Mouse (Mus musculus) heart, adult 2 months (tissue): ENCODE data around the gene Gm10337. TPM values are rescaled to one million over a fixed set of nuclear protein-coding genes. Genes with fewer than 3 reads are reported as not detected.

Source experiments
- DNase-seq, 2 experiments: peaks; one replicate each; pipeline ENCODE4 v3.0.0; 2021
- H3K27ac ChIP-seq: fragments of 200-600 bp; 2 replicates; pipeline ENCODE4 v1.8.1; 2022
- H3K27me3 ChIP-seq: fragments of 200-500 bp; 2 replicates; pipeline ENCODE4 v1.6.1; 2012; ENCODE audit warnings: mild to moderate bottlenecking, low read length, inconsistent platforms, mixed read lengths; ENCODE audit not compliant: control insufficient read depth, insufficient read depth
- H3K36me3 ChIP-seq: fragments of 200-500 bp; 2 replicates; pipeline ENCODE4 v1.6.1; 2012; ENCODE audit warnings: low read length, inconsistent platforms; ENCODE audit not compliant: control insufficient read depth, insufficient read depth
- H3K4me1 ChIP-seq: fragments of 200-500 bp; 2 replicates; pipeline ENCODE4 v1.6.1; 2011; ENCODE audit warnings: low read length; ENCODE audit not compliant: control insufficient read depth, insufficient read depth
- H3K4me3 ChIP-seq: fragments of 200-600 bp; 2 replicates; pipeline ENCODE4 v1.8.1; 2022
- H3K79me2 ChIP-seq: fragments of 200-500 bp; replicated peaks from 2 replicates; pipeline ENCODE4 v1.6.1; 2012; ENCODE audit warnings: mild to moderate bottlenecking, inconsistent platforms, low read length, moderate library complexity, mixed read lengths; ENCODE audit not compliant: control insufficient read depth, insufficient read depth
- H3K9ac ChIP-seq: fragments of 200-500 bp; 2 replicates; pipeline ENCODE4 v1.6.1; 2012; ENCODE audit warnings: low read depth, mild to moderate bottlenecking, control low read depth, inconsistent platforms, low read length, mixed read lengths
- CTCF ChIP-seq: fragments of 200-600 bp; IDR thresholded peaks from 2 replicates; pipeline ENCODE4 v1.8.1; 2022; ENCODE audit warnings: antibody characterized with exemption, mild to moderate bottlenecking, moderate library complexity
- EP300 ChIP-seq: fragments of 200-500 bp; IDR thresholded peaks from 2 replicates; pipeline ENCODE4 v1.6.1; 2011; ENCODE audit warnings: low read depth, low read length, control low read depth; ENCODE audit not compliant: insufficient read depth
- POLR2A ChIP-seq: fragments of 200-500 bp; IDR thresholded peaks from 2 replicates; pipeline ENCODE4 v1.6.1; 2011; ENCODE audit warnings: mild to moderate bottlenecking, low read depth, low read length, control low read depth; ENCODE audit not compliant: insufficient read depth
- WGBS: fragments of 180-500 bp; shearing (Covaris S2); methylation state at CpG from one replicate; pipeline ENCODE4 v1.1.7; 2018; 5-methylcytosine and 5-hydroxymethylcytosine counted together
- intact Hi-C: fragments of 180-260 bp; cut with DNase I; formaldehyde crosslinking; loops from one replicate; pipeline ENCODE4 v1.15.1; 2025
- polyA plus RNA-seq: library from polyadenylated mRNA; depleted of rRNA; stranded (reverse); fragments of >200 nt; gene quantifications from 2 replicates; pipeline ENCODE4 v1.2.3, GENCODE M21; 2012
- total RNA-seq, 2 experiments: library from RNA; stranded (reverse); gene quantifications; 2 replicates each; pipeline ENCODE4 v1.2.3; 2021

Gene Gm10337
- total and polyA plus RNA-seq, 3 experiments, result not detected

DNA sequence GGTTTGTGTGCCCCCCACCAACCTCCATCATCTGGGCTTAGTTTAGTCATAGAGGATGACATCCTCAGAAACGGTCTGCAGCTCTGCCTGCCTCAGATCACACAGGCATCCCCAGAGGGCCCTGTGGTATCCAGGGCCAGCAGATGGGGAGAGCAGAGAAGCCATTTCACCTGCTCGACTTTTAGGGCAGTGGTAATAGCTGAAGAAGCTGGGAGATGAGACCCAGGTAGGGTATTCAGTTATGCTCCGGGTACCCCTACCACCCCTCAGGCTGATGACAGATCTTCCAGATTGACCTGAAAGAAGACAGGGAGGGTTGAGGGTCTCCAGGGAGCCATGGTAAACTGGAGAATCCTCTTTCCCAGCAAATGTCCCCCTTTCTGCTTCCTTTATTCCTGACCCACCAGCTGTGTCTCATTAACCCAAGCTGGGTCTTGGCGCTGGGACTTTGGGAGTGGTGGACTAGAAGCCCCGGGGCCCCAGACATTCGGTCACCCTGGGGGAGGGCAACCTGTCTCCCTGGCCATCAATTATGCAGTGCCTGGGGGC, 7.8 kb downstream of the Gm10337 start:
- no peaks in the 10 kb centered on the region for H3K36me3 ChIP-seq
- TF ChIP-seq EP300 (no peak), CTCF (no peak), POLR2A (no peak)
- H3K79me2 ChIP-seq, result no peaks in the 10 kb centered on the region
- H3K4me3 ChIP-seq, result no peak overlapping the region; the same call in 1 of the 2 replicates
- WGBS, result 29% methylated on average over 6 of the region's 6 CpGs
- intact Hi-C loops, result no loop called here
- H3K9ac ChIP-seq, result no peak overlapping the region
- no peaks in the 10 kb centered on the region for H3K27me3 ChIP-seq
- DNase-seq, result no peak
- H3K4me1 ChIP-seq, result peaks cover 2% of the 10 kb centered on the region; the same call in 1 of the 2 replicates
- H3K27ac ChIP-seq, result peak overlapping the region; percentile 18; the same call in 1 of the 2 replicates

DNA sequence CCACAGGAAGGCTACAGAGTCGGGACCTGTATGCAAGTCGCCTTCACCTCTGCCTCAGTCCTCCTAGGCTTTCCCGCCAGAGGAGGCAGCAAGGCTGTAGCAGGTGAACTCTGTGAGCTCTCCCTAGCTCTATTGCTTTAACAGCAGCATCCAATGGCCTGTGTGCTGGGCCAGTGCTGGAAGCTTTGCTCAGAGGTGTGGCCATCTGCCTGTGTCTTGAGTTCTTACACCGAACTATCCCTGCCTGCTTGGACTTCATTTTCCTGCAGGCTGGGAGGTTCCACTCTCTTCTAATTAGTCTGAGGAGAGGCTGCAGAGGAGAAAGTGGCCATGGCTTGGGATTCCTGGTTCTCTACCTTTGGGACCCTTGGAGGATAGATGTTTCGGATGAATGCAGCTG, 8.5 kb downstream of the Gm10337 start:
- H3K9ac ChIP-seq, result no peak overlapping the region
- no peak for DNase-seq
- 68% methylated on average over 5 of the region's 5 CpGs for WGBS
- no peaks in the 10 kb centered on the region for H3K79me2 ChIP-seq
- H3K4me1 ChIP-seq, result peaks cover 2% of the 10 kb centered on the region; the same call in 1 of the 2 replicates
- H3K27ac ChIP-seq, result no peak overlapping the region
- no peaks in the 10 kb centered on the region for H3K36me3 ChIP-seq
- no peaks in the 10 kb centered on the region for H3K27me3 ChIP-seq
- no peak overlapping the region for H3K4me3 ChIP-seq
- TF ChIP-seq POLR2A (no peak), EP300 (no peak)
- intact Hi-C loops, result no loop called here

DNA sequence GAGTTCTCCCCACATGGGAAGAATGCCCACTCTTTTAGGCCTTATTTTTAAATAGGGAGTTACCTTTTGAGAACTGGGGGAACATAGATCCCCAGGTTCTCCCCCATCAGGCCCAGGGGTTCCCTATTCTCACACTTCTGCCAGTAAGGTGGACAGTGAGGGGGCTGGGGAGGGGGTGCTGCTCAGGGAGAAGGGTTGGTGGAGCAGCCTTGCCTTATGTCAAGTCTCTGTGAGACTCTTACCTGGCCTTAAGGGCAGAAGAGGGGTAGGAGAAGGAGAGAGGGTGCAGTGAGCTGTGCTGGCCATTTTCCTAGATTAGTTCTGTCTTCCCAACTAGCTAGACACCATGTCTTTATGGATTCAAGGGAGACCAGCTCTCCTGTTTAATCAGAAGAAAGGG, 8.9 kb downstream of the Gm10337 start:
- Histone ChIP-seq H3K4me3 (no peak overlapping the region), H3K79me2 (no peaks in the 10 kb centered on the region), H3K27ac (no peak overlapping the region), H3K36me3 (no peaks in the 10 kb centered on the region), H3K9ac (no peak overlapping the region), H3K27me3 (no peaks in the 10 kb centered on the region), H3K4me1 (peaks cover 2% of the 10 kb centered on the region; the same call in 1 of the 2 replicates)
- intact Hi-C loops, result no loop called here
- TF ChIP-seq POLR2A (no peak), EP300 (no peak), CTCF (no peak)
- DNase-seq, result no peak

DNA sequence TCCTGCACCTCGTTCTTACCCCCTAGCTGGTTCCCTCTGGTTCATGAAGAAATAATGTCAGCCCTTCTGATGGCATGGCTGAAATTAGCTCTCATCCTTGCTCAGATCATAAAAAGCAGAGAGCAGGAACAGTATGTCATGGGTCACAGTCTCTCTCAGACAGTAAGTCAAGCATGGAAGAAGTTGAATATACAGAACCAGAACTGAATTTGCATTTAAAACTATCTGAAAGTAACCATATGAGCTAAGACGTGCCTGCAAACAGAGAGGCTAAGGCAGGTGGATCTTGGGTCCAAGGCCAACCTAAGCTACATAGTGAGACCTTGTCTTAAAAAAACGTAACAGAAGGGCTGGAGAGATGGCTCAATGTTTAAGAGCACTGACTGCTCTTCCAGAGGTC, 9.5 kb downstream of the Gm10337 start:
- 87% methylated on average over 3 of the region's 3 CpGs for WGBS
- Histone ChIP-seq H3K27me3 (no peaks in the 10 kb centered on the region), H3K79me2 (no peaks in the 10 kb centered on the region), H3K4me3 (no peak overlapping the region), H3K27ac (no peak overlapping the region), H3K4me1 (peaks cover 2% of the 10 kb centered on the region; the same call in 1 of the 2 replicates), H3K36me3 (no peaks in the 10 kb centered on the region), H3K9ac (no peak overlapping the region)
- no peak for DNase-seq
- intact Hi-C loops, result no loop called here
- TF ChIP-seq EP300 (no peak), POLR2A (no peak), CTCF (no peak)

DNA sequence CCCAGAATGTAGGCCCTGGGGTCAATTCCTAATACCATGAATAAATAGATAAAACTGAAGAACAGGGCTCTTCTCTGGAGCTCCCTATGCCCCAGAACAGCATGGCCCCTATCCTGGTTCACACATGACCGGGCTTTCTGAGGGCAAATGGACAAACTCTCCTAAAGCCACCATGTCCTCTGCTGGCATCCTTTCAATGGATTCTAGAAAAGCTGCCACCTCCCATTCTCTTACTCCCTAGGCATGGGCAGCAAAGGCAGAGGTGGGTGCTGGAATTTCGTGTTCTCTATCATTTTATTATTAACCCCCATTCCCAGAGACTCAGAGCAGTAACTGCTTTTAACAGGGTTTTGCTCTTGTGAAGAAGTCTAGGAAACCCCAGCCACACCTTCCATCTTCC, 11.7 kb downstream of the Gm10337 start:
- H3K4me3 ChIP-seq, result no peak overlapping the region
- no peaks in the 10 kb centered on the region for H3K79me2 ChIP-seq
- 91% methylated on average over 2 of the region's 2 CpGs for WGBS
- no peaks in the 10 kb centered on the region for H3K36me3 ChIP-seq
- H3K4me1 ChIP-seq, result peaks cover 2% of the 10 kb centered on the region; the same call in 1 of the 2 replicates
- TF ChIP-seq CTCF (no peak), POLR2A (no peak), EP300 (no peak)
- H3K9ac ChIP-seq, result no peak overlapping the region
- H3K27me3 ChIP-seq, result no peaks in the 10 kb centered on the region
- no peak for DNase-seq
- intact Hi-C loops, result loop anchor here (5.0 kb wide), 1 partner anchor 108 kb away; the partner anchor contains the start of gene Sp1
- H3K27ac ChIP-seq, result no peak overlapping the region

DNA sequence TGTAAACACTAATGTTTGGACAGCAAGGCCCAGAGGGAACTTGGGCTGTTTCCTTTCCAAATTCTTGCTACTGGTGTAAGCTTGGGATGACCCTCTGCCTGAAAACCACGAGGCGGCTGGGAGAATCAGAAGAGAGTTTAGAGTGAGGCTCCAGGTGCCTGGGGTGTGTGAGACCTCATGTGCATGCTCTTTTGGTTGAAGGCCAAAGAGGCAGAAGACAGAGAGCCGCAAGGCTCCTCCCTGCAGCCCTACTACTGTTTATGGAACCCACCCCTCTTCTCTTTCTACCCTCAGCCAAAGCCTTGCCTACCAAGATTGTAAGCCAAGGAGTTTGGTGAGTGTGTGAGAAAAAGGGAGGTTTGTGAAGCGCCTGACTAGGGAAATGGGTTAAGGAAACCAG, 12.3 kb downstream of the Gm10337 start:
- no peaks in the 10 kb centered on the region for H3K79me2 ChIP-seq
- no peak overlapping the region for H3K4me3 ChIP-seq
- 52% methylated on average over 4 of the region's 4 CpGs for WGBS
- H3K36me3 ChIP-seq, result no peaks in the 10 kb centered on the region
- peaks cover 2% of the 10 kb centered on the region; the same call in 1 of the 2 replicates for H3K4me1 ChIP-seq
- intact Hi-C loops, result loop anchor here (5.0 kb wide), 1 partner anchor 108 kb away; the partner anchor contains the start of gene Sp1
- TF ChIP-seq POLR2A, result no peak
- TF ChIP-seq CTCF, result no peak
- TF ChIP-seq EP300, result no peak
- DNase-seq, result no peak
- peak overlapping the region; percentile 75 for H3K9ac ChIP-seq
- H3K27ac ChIP-seq, result no peak overlapping the region; the same call in 1 of the 2 replicates
- H3K27me3 ChIP-seq, result no peaks in the 10 kb centered on the region
